Mouse (Mus musculus): Measurements from ENCODE around the gene Gm8108. TPM values are rescaled to one million over a fixed set of nuclear protein-coding genes. Genes with fewer than 3 reads are reported as not detected.

Gm8108 gene
- polyA plus RNA-seq (2012; rRNA removed; ENCODE audit: low replicate concordance) = 0.22 TPM in 1 of 2 replicates, not detected in the other

DNA sequence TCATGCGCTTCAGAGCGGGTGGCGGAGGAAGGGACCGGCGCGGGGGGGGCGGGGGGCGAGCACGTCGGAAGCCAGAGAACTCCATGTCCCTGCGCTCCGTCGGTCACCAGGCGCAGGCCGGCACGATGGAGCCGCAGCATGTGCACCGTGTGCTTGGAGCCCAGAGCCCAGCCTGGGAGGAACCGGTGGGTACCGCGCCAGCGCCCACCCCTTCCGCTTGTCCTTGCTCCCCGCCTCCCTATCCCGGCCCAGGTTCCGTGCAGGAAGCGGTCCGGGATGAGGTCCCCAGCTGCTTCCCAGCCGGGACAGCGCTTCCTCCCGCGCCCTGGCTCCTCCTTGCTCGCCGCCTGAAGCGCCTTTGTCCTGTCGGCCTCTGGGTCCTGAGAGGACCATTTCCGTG, at the start of gene Gm8108:
Gm8108 (plus strand) TSS at position 101 of the 400 bp plus-strand sequence.

GRCm38 (mm10) chr14:4083820-4084219, 26.5 kb upstream of the Gm8108 start, which contains the start of gene Gm3115:
Gene Gm3115 (plus strand): TSS chr14:4084120.

GRCm38 (mm10) chr14:4164730-4165129, 54.4 kb downstream of the Gm8108 start, which contains the start of gene Gm3127:
Gene Gm3127 (plus strand): TSS chr14:4165030.

Other genes starting within 250 kb of the Gm8108 start
- gene Gm2916, start 226.4 kb upstream of the Gm8108 start, polyA plus RNA-seq (2012; rRNA removed; ENCODE audit: low replicate concordance) = not detected in 2 replicates
- gene Gm3029, start 178.8 kb upstream of the Gm8108 start, polyA plus RNA-seq (2012; rRNA removed; ENCODE audit: low replicate concordance) = not detected in 2 replicates
- gene Gm3095, start 147.0 kb upstream of the Gm8108 start, polyA plus RNA-seq (2012; rRNA removed; ENCODE audit: low replicate concordance) = not detected in 2 replicates
- not detected in 2 replicates for gene Gm3099, start 112.1 kb upstream of the Gm8108 start, polyA plus RNA-seq (2012; rRNA removed; ENCODE audit: low replicate concordance)
- gene Gm5796, start 86.6 kb upstream of the Gm8108 start, polyA plus RNA-seq (2012; rRNA removed; ENCODE audit: low replicate concordance) = not detected in 2 replicates
- not detected in 2 replicates for gene Gm3115, start 26.4 kb upstream of the Gm8108 start, polyA plus RNA-seq (2012; rRNA removed; ENCODE audit: low replicate concordance)
- not detected in 2 replicates for gene Gm3127, start 54.5 kb downstream of the Gm8108 start, polyA plus RNA-seq (2012; rRNA removed; ENCODE audit: low replicate concordance)
- not detected in 2 replicates for gene Gm2974, start 72.0 kb downstream of the Gm8108 start, polyA plus RNA-seq (2012; rRNA removed; ENCODE audit: low replicate concordance)
- not detected in 2 replicates for gene Gm3138, start 139.1 kb downstream of the Gm8108 start, polyA plus RNA-seq (2012; rRNA removed; ENCODE audit: low replicate concordance)
- gene Gm3149, start 206.8 kb downstream of the Gm8108 start, polyA plus RNA-seq (2012; rRNA removed; ENCODE audit: low replicate concordance) = not detected in 2 replicates
- gene 2610042L04Rik, start 224.2 kb downstream of the Gm8108 start, polyA plus RNA-seq (2012; rRNA removed; ENCODE audit: low replicate concordance) = not detected in 2 replicates